Mouse (Mus musculus) limb, embryonic 11.5 days (tissue): ENCODE results near the gene Aqp3. TPM values are rescaled to one million over a fixed set of nuclear protein-coding genes. Genes with fewer than 3 reads are reported as not detected.

Experiments used
- ATAC-seq: fragments of 200-750 bp; cut with Nextera tagmentation; 2 replicates; pipeline ENCODE4 v1.8.0; 2017; ENCODE audit warnings: low read depth; ENCODE audit not compliant: insufficient number of reproducible peaks, low FRiP score, low TSS enrichment
- DNase-seq: peaks from one replicate; pipeline ENCODE4 v3.0.0-alpha.2; 2015; ENCODE audit warnings: low spot score
- H3K27ac ChIP-seq: fragments of 300-500 bp; sonication (generic); replicated peaks from 2 replicates; pipeline ENCODE4 v1.5.1; 2014; ENCODE audit warnings: low read depth, mild to moderate bottlenecking, low read length
- H3K27me3 ChIP-seq: fragments of 300-500 bp; sonication (generic); 2 replicates; pipeline ENCODE4 v1.6.1; 2014; ENCODE audit warnings: mild to moderate bottlenecking, low read length, mixed read lengths; ENCODE audit not compliant: control insufficient read depth, insufficient read depth
- H3K36me3 ChIP-seq: fragments of 300-500 bp; sonication (generic); 2 replicates; pipeline ENCODE4 v1.6.1; 2014; ENCODE audit warnings: mild to moderate bottlenecking, low read length, moderate library complexity, mixed read lengths; ENCODE audit not compliant: control insufficient read depth, insufficient read depth
- H3K4me1 ChIP-seq: fragments of 300-500 bp; sonication (generic); 2 replicates; pipeline ENCODE4 v1.6.1; 2014; ENCODE audit warnings: low read length, mixed read lengths; ENCODE audit not compliant: control insufficient read depth, insufficient read depth
- H3K4me2 ChIP-seq: fragments of 300-500 bp; sonication (generic); 2 replicates; pipeline ENCODE4 v1.6.1; 2014; ENCODE audit warnings: low read depth, mild to moderate bottlenecking, moderate library complexity; ENCODE audit not compliant: severe bottlenecking
- H3K4me3 ChIP-seq: fragments of 300-500 bp; sonication (generic); 2 replicates; pipeline ENCODE4 v1.5.1; 2014; ENCODE audit warnings: low read depth, low read length
- H3K9ac ChIP-seq: fragments of 300-500 bp; sonication (generic); 2 replicates; pipeline ENCODE4 v1.6.1; 2014; ENCODE audit warnings: mild to moderate bottlenecking, low read length
- H3K9me3 ChIP-seq: fragments of 300-500 bp; sonication (generic); 2 replicates; pipeline ENCODE4 v1.6.1; 2016; ENCODE audit warnings: low read length; ENCODE audit not compliant: control insufficient read depth
- WGBS: fragments of 180-500 bp; shearing (Covaris S2); extraction: QIAGEN DNeasy Blood & Tissue Kit; methylation state at CpG from one replicate; pipeline ENCODE4 v1.1.7; 2014; 5-methylcytosine and 5-hydroxymethylcytosine counted together
- polyA plus RNA-seq: library from polyadenylated mRNA; unstranded; fragments of >200 nt; fragmentation: Nextera tagmentation; extraction: Ambion mirVana; gene quantifications from 2 replicates; pipeline ENCODE4 v1.2.1, GENCODE M21; 2014

Gene Aqp3
- polyA plus RNA-seq, 1 experiment from 2014 or later: 1.2 TPM

DNA sequence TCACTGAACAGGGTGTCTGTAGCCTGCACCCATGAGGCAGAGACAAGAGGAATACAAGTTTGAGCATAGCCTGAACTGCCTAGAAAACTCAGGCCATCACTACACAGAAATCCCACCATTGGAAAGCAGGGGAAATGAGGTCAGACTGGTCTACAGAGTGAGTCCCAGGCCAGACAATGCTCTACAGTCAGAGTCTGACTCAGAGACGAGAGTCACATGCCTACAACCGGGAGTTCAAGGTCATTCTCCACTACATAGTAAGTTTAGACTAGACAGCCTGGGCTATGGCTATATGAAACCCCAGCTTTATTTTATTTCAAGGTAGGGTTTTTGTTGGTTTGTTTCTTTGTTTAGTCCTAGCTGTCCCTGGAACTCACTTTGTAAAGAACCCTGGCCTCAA is 49.1 kb downstream of the Aqp3 start:
- DNase-seq: no peak
- no peak for ATAC-seq
- WGBS: 72% methylated on average over 2 of the region's 2 CpGs

DNA sequence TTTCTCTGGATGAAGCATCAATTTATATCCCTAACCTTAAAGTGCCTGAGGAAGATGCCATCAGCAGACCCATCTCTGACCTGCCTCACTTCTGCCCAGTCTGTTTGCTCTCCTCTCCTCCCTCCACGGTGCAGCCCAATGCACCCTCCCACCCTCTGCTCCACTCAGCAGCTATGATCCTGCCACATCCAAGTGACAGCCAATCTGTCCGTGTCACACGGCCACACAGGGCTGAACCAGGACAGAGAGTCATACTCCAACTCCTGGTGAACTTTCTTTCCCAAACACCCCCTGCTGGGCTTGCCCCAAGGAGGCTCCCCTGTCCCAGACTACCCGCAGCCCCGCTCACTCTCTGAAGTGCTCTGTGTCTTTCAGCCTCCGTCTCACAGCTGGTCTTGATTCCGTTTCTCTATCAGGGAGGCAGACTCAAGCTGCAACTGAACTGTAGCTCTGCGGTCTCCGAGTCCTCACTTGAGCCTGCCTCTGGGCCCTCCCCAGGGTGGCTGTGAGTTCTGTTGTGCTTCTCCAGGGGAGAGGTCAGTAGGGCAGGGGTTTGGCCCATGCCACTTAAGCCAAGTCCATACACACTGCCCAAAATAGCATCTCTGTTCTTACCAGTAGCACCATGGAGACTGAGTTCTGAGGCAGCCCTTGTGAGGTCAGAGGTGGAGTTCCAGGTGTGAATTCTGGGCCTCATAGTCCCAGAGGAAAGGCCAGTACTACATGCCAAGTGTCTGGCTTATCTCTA is 50.3 kb downstream of the Aqp3 start, which contains the start of gene Aqp7:
Aqp7 (minus strand) TSS at position 616 of the 748 bp plus-strand sequence.
- no peak within 1 kb of the TSS for H3K27ac ChIP-seq
- H3K9me3 ChIP-seq: no peaks in the 10 kb centered on the region
- no peak within 1 kb of the TSS for H3K4me2 ChIP-seq
- H3K4me1 ChIP-seq: peaks cover 5% of the 10 kb centered on the region
- H3K4me3 ChIP-seq: no peak within 1 kb of the TSS
- no peak within 1 kb of the TSS; the same call in 1 of the 2 replicates for H3K9ac ChIP-seq
- no peak for ATAC-seq
- WGBS: 19% methylated on average over 9 of the region's 9 CpGs
- no peak for DNase-seq
- H3K36me3 ChIP-seq: no peaks in the 10 kb centered on the region
- H3K27me3 ChIP-seq: no peaks in the 10 kb centered on the region

More for the DNA sequence above, 49.1 kb downstream of the Aqp3 start:
- Histone ChIP-seq H3K4me2 (no peak overlapping the region), H3K27me3 (no peaks in the 10 kb centered on the region), H3K36me3 (no peaks in the 10 kb centered on the region), H3K4me1 (peaks cover 5% of the 10 kb centered on the region), H3K9ac (no peak overlapping the region), H3K4me3 (no peak overlapping the region), H3K9me3 (no peaks in the 10 kb centered on the region), H3K27ac (no peak overlapping the region)

DNA sequence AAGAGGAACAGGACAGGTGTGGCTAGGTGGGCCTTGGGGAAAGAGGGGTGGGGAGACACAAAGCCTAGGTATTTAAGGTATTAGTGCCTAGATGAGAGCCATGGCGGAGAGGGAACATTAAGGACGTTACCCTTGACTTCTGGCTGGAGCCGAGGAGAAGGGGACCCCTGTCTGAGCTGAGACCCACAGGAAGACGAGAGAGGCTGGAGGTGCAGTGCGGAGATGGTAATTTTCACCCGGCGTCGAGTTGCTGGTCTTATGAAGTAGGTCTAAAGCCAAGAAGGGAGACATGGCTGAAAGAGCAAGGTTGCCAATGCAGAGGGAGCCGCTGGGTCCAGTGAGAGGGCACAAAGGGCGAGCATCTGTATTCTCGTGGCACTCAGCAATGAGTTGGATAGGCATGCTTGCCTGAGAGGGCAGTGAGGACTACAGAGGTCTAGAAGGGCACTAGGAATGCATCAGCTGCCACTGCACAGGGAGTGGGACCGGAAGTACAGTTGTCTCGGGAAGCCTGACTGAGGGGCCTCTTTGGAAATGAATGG is 51.7 kb downstream of the Aqp3 start:
- peaks cover 5% of the 10 kb centered on the region for H3K4me1 ChIP-seq
- H3K27me3 ChIP-seq: no peaks in the 10 kb centered on the region
- no peak overlapping the region for H3K4me2 ChIP-seq
- no peak for ATAC-seq
- H3K36me3 ChIP-seq: no peaks in the 10 kb centered on the region
- no peaks in the 10 kb centered on the region for H3K9me3 ChIP-seq
- no peak for DNase-seq
- no peak overlapping the region for H3K9ac ChIP-seq
- no peak overlapping the region for H3K4me3 ChIP-seq
- H3K27ac ChIP-seq: no peak overlapping the region
- WGBS: 87% methylated on average over 13 of the region's 13 CpGs

DNA sequence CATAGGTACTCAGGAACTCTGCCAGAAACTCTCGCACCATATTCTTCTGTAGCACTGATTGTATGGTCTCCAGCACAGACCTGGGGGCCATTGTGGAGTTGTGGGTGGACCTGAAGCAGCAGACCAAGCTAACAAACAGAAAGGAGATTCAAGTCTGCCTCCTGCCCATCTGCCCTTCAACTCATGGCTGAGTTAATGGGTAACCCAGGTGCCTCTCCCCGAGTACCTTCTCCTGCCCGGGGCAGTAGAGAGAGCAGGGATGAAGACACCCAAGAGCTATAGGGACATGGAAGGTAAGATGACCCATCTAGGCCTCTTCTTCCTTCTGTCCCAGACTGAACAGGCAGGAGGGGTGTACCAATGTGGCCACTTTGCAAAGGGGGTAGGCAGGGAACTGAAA is 52.7 kb downstream of the Aqp3 start:
- 90% methylated on average over 3 of the region's 3 CpGs for WGBS

DNA sequence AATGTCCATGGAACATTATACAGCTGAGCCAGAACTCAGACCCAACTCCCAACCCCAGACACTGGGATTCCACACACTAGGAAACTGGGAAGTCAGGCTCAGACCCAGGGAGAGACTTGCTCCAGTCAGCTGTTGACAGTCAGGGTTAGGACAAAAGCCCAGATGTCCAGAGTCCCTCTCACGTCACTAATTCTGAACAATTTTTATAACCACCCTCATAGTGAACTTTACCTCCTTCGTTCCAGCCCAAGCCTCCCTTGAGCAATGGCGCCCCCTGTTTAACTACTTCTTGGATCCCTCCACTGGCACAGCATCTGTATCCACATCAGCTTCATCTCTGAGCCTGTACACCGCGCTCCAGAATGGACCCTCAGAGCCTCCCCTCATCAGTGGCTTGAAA is 54.0 kb downstream of the Aqp3 start:
- WGBS: 78% methylated on average over 5 of the region's 5 CpGs
- no peaks in the 10 kb centered on the region for H3K36me3 ChIP-seq
- no peak overlapping the region for H3K9ac ChIP-seq

More for the DNA sequence above, 52.7 kb downstream of the Aqp3 start:
- no peaks in the 10 kb centered on the region for H3K9me3 ChIP-seq
- ATAC-seq (no peak), DNase-seq (no peak)
- no peak overlapping the region for H3K4me2 ChIP-seq
- H3K4me1 ChIP-seq: peaks cover 5% of the 10 kb centered on the region
- no peak overlapping the region for H3K9ac ChIP-seq
- no peaks in the 10 kb centered on the region for H3K27me3 ChIP-seq
- H3K36me3 ChIP-seq: no peaks in the 10 kb centered on the region
- no peak overlapping the region for H3K4me3 ChIP-seq
- no peak overlapping the region for H3K27ac ChIP-seq

DNA sequence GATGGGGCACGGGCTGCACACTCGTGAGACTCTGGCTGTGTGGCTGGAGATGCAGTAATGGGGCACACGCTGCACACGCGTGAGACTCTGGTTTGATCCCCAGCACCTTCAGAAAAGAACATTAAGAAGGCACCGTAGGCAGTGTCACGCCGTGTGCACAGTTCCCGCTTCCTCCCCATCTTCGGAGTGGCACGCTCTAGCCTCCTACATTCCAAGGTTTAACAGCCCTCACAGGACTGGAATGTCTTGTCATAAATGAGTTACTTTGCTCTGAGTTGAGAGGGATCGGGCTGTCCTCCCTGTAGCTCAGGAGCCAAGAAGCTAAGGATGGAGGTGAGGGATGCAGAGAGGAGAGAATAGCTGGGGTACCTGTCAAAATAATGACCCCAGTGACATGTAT is 55.1 kb downstream of the Aqp3 start:
- Histone ChIP-seq H3K36me3 (no peaks in the 10 kb centered on the region), H3K9me3 (no peaks in the 10 kb centered on the region), H3K4me3 (no peak overlapping the region), H3K4me1 (peaks cover 4% of the 10 kb centered on the region), H3K4me2 (no peak overlapping the region), H3K9ac (no peak overlapping the region), H3K27ac (no peak overlapping the region), H3K27me3 (no peaks in the 10 kb centered on the region)
- ATAC-seq: no peak
- no peak for DNase-seq
- 81% methylated on average over 12 of the region's 12 CpGs for WGBS

More for the DNA sequence above, 54.0 kb downstream of the Aqp3 start:
- no peak for DNase-seq
- H3K4me1 ChIP-seq: peaks cover 5% of the 10 kb centered on the region
- H3K9me3 ChIP-seq: no peaks in the 10 kb centered on the region
- H3K27ac ChIP-seq: no peak overlapping the region
- no peak overlapping the region for H3K4me2 ChIP-seq
- no peak overlapping the region for H3K4me3 ChIP-seq
- H3K27me3 ChIP-seq: no peaks in the 10 kb centered on the region
- ATAC-seq: no peak

Other genes with a start within 250 kb of the Aqp3 start
- 30.9 and 34.6 TPM in 2 replicates for gene B4galt1, start 244.2 kb downstream of the Aqp3 start, polyA plus RNA-seq
- not detected in 2 replicates for gene Spink4, start 178.1 kb downstream of the Aqp3 start, polyA plus RNA-seq
- 254 and 256 TPM in 2 replicates for gene Bag1, start 149.9 kb downstream of the Aqp3 start, polyA plus RNA-seq
- 110 and 115 TPM in 2 replicates for gene Chmp5, start 149.8 kb downstream of the Aqp3 start, polyA plus RNA-seq
- 99.6 and 111 TPM in 2 replicates for gene Nfx1, start 127.3 kb downstream of the Aqp3 start, polyA plus RNA-seq
- gene Aqp7, start 50.0 kb downstream of the Aqp3 start, polyA plus RNA-seq: not detected in 2 replicates
- 27.1 and 28.4 TPM in 2 replicates for gene Nol6, start 26.3 kb upstream of the Aqp3 start, polyA plus RNA-seq
- gene Ube2r2, start 37.6 kb upstream of the Aqp3 start, polyA plus RNA-seq: 109 and 114 TPM in 2 replicates
- gene Ubap2, start 177.0 kb upstream of the Aqp3 start, polyA plus RNA-seq: 77.1 and 83.9 TPM in 2 replicates
- gene Dcaf12, start 216.7 kb upstream of the Aqp3 start, polyA plus RNA-seq: 46.4 and 47.2 TPM in 2 replicates